Mouse (Mus musculus): Measurements from ENCODE around the gene Hemgn. TPM values are rescaled to one million over a fixed set of nuclear protein-coding genes. Genes with fewer than 3 reads are reported as not detected.
A peak's percentile ranks its signal among the peaks of the same experiment; 100 is the strongest.

The Hemgn gene
- polyA plus RNA-seq, 1 experiment from 2014 or later: 17.6 TPM

DNA sequence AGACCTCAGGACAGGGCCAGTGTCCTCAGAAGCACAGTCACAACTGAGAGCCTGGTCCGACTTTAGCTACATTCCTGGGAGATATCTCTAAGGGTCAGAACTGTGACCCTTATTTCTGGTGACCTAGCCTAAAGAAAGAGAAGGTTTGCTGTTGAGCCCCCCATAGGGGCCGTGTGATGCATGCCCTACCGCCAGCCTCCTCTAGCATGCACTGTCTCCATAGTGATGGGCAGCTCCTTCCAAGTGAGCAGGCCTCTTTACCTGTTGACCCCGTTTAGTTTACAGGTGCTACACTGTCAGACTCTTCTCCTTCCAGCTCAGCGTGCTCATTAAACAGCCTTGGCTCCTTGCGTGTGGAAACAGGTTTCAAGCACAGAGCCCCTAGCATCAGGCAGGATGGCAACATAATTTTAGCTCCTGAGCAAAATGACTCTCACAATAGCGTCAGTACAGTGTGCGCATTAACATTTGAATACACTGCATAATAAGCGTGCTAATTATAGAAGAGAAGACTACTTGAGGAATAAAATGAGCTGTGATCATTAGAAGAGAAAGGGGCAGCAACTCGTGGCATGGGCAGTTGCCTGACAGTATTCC is 15.7 kb upstream of the Hemgn start:
- Histone ChIP-seq H3K9ac (ENCODE audit: low read length) (no peak overlapping the region), H3K4me1 (ENCODE audit: control insufficient read depth, insufficient read depth, low read length) (no peaks in the 10 kb centered on the region), H3K27ac (ENCODE audit: low read length) (no peak overlapping the region), H3K4me2 (ENCODE audit: low read depth, low read length) (no peak overlapping the region), H3K9me3 (replicated peaks; ENCODE audit: control insufficient read depth, low read length) (no peaks in the 10 kb centered on the region), H3K27me3 (ENCODE audit: control insufficient read depth, insufficient read depth, low read length) (no peaks in the 10 kb centered on the region), H3K36me3 (ENCODE audit: control insufficient read depth, insufficient read depth, low read length) (no peaks in the 10 kb centered on the region), H3K4me3 (replicated peaks; ENCODE audit: low read length) (no peak overlapping the region)
- no peak for ATAC-seq (ENCODE audit: insufficient read depth, low FRiP score)
- 60% methylated on average over 10 of the region's 10 CpGs for WGBS

DNA sequence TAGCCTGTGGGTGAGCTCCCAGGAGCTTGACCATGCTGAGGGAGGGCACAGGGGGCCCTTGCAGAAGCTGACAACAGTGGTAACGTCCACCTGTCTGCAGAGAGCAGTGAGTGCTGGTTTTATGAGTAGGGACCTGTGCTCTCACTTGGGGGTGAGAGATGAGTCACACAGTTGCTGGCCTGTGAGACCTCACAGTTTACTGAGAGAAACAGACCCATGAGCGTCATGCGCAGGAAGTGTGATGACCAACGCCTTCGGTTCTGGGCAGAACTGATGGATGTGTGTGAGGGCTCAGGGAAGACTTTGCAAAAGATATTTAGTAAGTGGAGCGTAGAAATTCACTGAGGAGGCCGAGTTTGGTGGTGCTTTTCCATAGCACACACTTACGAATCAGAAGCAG is 9.3 kb upstream of the Hemgn start:
- Histone ChIP-seq H3K36me3 (ENCODE audit: control insufficient read depth, insufficient read depth, low read length) (no peaks in the 10 kb centered on the region), H3K4me1 (ENCODE audit: control insufficient read depth, insufficient read depth, low read length) (no peaks in the 10 kb centered on the region), H3K9ac (ENCODE audit: low read length) (no peak overlapping the region), H3K9me3 (replicated peaks; ENCODE audit: control insufficient read depth, low read length) (no peaks in the 10 kb centered on the region), H3K4me3 (replicated peaks; ENCODE audit: low read length) (no peak overlapping the region), H3K27me3 (ENCODE audit: control insufficient read depth, insufficient read depth, low read length) (no peaks in the 10 kb centered on the region), H3K4me2 (ENCODE audit: low read depth, low read length) (no peak overlapping the region), H3K27ac (ENCODE audit: low read length) (no peak overlapping the region)
- WGBS: 59% methylated on average over 8 of the region's 8 CpGs
- no peak for ATAC-seq (ENCODE audit: insufficient read depth, low FRiP score)

DNA sequence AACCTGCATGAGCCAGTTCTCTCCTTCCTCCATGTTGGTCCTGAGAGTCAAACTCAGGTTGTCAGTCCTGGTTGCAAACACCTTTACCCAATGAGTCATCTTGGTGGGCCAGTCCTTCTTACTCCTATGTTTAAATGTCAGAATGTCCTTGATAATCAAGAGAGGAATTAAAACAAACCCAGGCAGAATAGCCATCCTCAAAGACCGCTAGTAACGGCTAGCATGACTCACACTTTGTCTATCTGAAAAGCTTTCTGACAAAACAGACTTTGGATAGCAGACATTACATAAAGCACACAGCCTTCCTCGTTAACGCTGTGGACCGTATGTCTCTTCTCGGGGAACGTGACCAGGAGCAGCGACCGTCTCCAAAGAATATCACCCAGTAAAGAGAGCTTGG is 5.5 kb upstream of the Hemgn start:
- H3K9ac ChIP-seq (ENCODE audit: low read length): no peak overlapping the region
- no peaks in the 10 kb centered on the region for H3K36me3 ChIP-seq (ENCODE audit: control insufficient read depth, insufficient read depth, low read length)
- 72% methylated on average over 9 of the region's 9 CpGs for whole genome bisulfite sequencing
- no peak overlapping the region for H3K4me3 ChIP-seq (replicated peaks; ENCODE audit: low read length)
- no peak overlapping the region for H3K27ac ChIP-seq (ENCODE audit: low read length)
- H3K4me1 ChIP-seq (ENCODE audit: control insufficient read depth, insufficient read depth, low read length): no peaks in the 10 kb centered on the region
- no peak overlapping the region for H3K4me2 ChIP-seq (ENCODE audit: low read depth, low read length)
- no peaks in the 10 kb centered on the region for H3K9me3 ChIP-seq (replicated peaks; ENCODE audit: control insufficient read depth, low read length)
- no peaks in the 10 kb centered on the region for H3K27me3 ChIP-seq (ENCODE audit: control insufficient read depth, insufficient read depth, low read length)
- no peak for ATAC-seq (ENCODE audit: insufficient read depth, low FRiP score)

DNA sequence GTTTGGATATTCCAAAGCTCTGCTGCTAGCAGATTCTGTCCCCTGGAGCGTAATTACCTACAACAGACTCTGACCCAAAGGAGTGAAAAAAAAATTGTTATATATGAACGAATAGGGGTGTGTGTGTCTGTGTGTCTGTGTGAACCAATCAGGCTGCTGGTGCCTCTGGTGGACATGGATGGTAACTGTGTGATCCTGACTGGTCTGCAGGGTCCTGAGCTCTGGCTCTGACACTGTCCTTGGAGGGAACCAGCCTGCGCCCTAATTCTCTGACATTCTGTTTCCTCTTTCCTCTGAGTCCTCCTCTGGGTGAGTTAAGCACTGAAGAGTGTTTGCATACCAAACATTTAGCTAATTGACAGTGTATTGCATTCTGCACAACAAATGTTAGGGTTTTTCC is 4.2 kb upstream of the Hemgn start:
- ATAC-seq (ENCODE audit: insufficient read depth, low FRiP score): no peak
- H3K27ac ChIP-seq (ENCODE audit: low read length): no peak overlapping the region

DNA sequence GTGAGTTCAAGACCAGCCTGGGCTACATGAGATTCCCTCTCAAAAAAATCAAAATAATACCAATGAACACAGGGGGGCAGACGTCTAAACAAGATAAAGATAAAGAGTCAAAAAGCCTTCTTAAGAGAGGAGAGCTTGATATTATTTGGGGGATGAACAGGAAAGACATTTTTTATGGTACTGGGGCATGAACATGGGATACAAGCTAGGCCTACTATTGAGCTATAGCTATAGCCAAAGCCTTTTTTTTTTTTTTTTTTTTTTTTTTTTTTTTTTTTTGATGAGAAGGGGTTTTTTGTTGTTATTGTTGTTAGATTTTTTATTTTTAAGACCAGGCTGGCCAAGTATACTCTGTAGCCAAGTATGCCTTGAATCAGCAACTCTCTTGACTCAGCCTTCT is 1.2 kb downstream of the Hemgn start:
- Histone ChIP-seq H3K27me3 (ENCODE audit: control insufficient read depth, insufficient read depth, low read length) (no peaks in the 10 kb centered on the region), H3K36me3 (ENCODE audit: control insufficient read depth, insufficient read depth, low read length) (no peaks in the 10 kb centered on the region), H3K4me2 (ENCODE audit: low read depth, low read length) (no peak overlapping the region), H3K9ac (ENCODE audit: low read length) (no peak overlapping the region), H3K27ac (ENCODE audit: low read length) (no peak overlapping the region), H3K9me3 (replicated peaks; ENCODE audit: control insufficient read depth, low read length) (no peaks in the 10 kb centered on the region), H3K4me3 (replicated peaks; ENCODE audit: low read length) (no peak overlapping the region), H3K4me1 (ENCODE audit: control insufficient read depth, insufficient read depth, low read length) (no peaks in the 10 kb centered on the region)
- WGBS: 51% methylated on average over 1 of the region's 1 CpGs
- no peak for ATAC-seq (ENCODE audit: insufficient read depth, low FRiP score)

More for the DNA sequence above, 4.2 kb upstream of the Hemgn start:
- no peak overlapping the region for H3K4me3 ChIP-seq (replicated peaks; ENCODE audit: low read length)
- no peak overlapping the region for H3K9ac ChIP-seq (ENCODE audit: low read length)
- no peaks in the 10 kb centered on the region for H3K9me3 ChIP-seq (replicated peaks; ENCODE audit: control insufficient read depth, low read length)
- H3K27me3 ChIP-seq (ENCODE audit: control insufficient read depth, insufficient read depth, low read length): no peaks in the 10 kb centered on the region
- no peaks in the 10 kb centered on the region for H3K4me1 ChIP-seq (ENCODE audit: control insufficient read depth, insufficient read depth, low read length)
- WGBS: 59% methylated on average over 3 of the region's 3 CpGs
- H3K36me3 ChIP-seq (ENCODE audit: control insufficient read depth, insufficient read depth, low read length): no peaks in the 10 kb centered on the region
- no peak overlapping the region for H3K4me2 ChIP-seq (ENCODE audit: low read depth, low read length)

DNA sequence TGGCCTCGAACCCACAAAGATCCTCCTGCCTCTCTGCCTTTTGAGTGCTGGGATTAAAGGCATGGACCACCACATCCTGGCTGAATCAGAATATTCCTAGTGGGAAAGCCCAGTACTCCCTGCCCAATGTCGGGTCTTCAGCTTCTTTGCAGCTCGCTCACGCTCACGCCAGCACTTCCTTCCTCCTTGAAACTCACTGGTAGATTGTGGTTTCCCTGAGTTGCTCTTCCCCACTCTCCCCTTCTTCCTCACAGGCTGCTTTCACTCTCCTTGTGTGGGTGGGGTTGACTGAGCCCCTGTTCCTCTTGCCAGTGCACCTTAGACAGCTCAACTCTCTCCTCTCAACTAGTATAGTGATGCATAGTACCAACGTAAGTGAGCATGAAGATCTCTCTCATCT is 1.8 kb downstream of the Hemgn start:
- 79% methylated on average over 6 of the region's 6 CpGs for WGBS
- H3K36me3 ChIP-seq (ENCODE audit: control insufficient read depth, insufficient read depth, low read length): no peaks in the 10 kb centered on the region
- H3K27me3 ChIP-seq (ENCODE audit: control insufficient read depth, insufficient read depth, low read length): no peaks in the 10 kb centered on the region
- H3K27ac ChIP-seq (ENCODE audit: low read length): no peak overlapping the region
- H3K4me2 ChIP-seq (ENCODE audit: low read depth, low read length): no peak overlapping the region
- ATAC-seq (ENCODE audit: insufficient read depth, low FRiP score): no peak
- no peaks in the 10 kb centered on the region for H3K9me3 ChIP-seq (replicated peaks; ENCODE audit: control insufficient read depth, low read length)
- no peak overlapping the region for H3K4me3 ChIP-seq (replicated peaks; ENCODE audit: low read length)
- no peaks in the 10 kb centered on the region for H3K4me1 ChIP-seq (ENCODE audit: control insufficient read depth, insufficient read depth, low read length)
- no peak overlapping the region for H3K9ac ChIP-seq (ENCODE audit: low read length)

DNA sequence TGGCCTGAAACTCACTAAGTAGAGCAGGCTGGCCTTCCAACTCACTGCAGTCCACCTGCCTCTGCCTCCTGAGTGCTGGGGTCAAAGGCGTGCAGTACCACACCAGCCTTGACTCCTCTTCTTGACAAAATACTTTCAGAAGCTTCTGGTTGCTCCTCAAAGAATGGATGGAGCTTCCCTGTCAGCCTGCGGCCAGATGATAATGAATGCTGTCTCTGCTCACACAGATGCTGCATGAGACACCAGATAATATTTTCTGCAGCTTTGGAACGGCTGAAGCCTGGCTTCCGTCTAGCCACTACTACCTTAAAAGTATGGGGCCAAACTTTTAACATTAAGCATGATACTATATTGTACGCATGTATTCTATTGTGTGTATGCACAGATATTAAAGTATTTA is 2.6 kb downstream of the Hemgn start:
- Histone ChIP-seq H3K4me3 (replicated peaks; ENCODE audit: low read length) (no peak overlapping the region), H3K4me1 (ENCODE audit: control insufficient read depth, insufficient read depth, low read length) (no peaks in the 10 kb centered on the region), H3K9ac (ENCODE audit: low read length) (no peak overlapping the region), H3K4me2 (ENCODE audit: low read depth, low read length) (no peak overlapping the region), H3K27ac (ENCODE audit: low read length) (no peak overlapping the region; the same call in 1 of the 2 replicates), H3K36me3 (ENCODE audit: control insufficient read depth, insufficient read depth, low read length) (no peaks in the 10 kb centered on the region), H3K27me3 (ENCODE audit: control insufficient read depth, insufficient read depth, low read length) (no peaks in the 10 kb centered on the region), H3K9me3 (replicated peaks; ENCODE audit: control insufficient read depth, low read length) (no peaks in the 10 kb centered on the region)
- no peak for ATAC-seq (ENCODE audit: insufficient read depth, low FRiP score)
- WGBS: 82% methylated on average over 5 of the region's 5 CpGs

DNA sequence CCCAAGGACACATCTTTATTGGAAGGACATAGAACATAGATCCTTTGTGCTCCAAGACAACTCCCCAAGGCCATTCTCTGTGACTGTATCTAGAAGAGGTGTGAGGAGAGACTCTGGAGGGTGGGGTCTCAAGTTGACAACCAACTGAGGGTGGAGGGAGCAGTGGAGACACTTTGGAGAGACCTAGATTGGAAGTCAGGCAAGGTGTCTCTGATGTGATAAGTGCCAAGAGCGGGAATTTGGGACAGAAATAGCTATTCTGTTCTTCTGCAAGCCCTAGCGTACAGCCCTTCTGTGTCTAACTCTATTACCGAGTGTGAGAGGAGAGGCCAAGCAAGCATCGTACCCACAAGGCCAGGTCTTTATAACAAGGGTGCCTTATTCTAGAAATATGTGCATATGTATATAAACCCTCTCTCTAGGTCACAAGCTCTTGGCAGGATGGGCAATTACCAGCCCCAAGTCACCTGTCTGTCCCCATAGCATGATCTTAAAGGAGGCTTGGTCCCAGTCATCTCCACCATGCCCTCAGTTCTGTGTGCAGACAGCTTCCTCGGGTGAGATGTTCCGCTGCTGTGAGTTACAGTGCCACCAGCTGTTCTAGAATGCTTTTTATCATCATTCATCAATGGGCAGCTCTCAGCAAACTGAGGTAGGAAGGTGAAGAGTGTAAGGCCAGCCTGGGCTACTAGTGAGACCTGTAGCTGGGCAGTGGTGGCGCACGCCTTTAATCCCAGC is 6.2 kb downstream of the Hemgn start:
- H3K4me3 ChIP-seq (replicated peaks; ENCODE audit: low read length): no peak overlapping the region
- no peak overlapping the region for H3K9ac ChIP-seq (ENCODE audit: low read length)
- H3K36me3 ChIP-seq (ENCODE audit: control insufficient read depth, insufficient read depth, low read length): no peaks in the 10 kb centered on the region
- WGBS: 86% methylated on average over 8 of the region's 8 CpGs
- H3K4me2 ChIP-seq (ENCODE audit: low read depth, low read length): no peak overlapping the region
- H3K27me3 ChIP-seq (ENCODE audit: control insufficient read depth, insufficient read depth, low read length): no peaks in the 10 kb centered on the region
- H3K27ac ChIP-seq (ENCODE audit: low read length): no peak overlapping the region
- peaks cover 5% of the 10 kb centered on the region; the same call in 1 of the 2 replicates for H3K4me1 ChIP-seq (ENCODE audit: control insufficient read depth, insufficient read depth, low read length)
- peak; percentile 64; the same call in 1 of the 2 replicates for ATAC-seq (ENCODE audit: insufficient read depth, low FRiP score)
- H3K9me3 ChIP-seq (replicated peaks; ENCODE audit: control insufficient read depth, low read length): no peaks in the 10 kb centered on the region

DNA sequence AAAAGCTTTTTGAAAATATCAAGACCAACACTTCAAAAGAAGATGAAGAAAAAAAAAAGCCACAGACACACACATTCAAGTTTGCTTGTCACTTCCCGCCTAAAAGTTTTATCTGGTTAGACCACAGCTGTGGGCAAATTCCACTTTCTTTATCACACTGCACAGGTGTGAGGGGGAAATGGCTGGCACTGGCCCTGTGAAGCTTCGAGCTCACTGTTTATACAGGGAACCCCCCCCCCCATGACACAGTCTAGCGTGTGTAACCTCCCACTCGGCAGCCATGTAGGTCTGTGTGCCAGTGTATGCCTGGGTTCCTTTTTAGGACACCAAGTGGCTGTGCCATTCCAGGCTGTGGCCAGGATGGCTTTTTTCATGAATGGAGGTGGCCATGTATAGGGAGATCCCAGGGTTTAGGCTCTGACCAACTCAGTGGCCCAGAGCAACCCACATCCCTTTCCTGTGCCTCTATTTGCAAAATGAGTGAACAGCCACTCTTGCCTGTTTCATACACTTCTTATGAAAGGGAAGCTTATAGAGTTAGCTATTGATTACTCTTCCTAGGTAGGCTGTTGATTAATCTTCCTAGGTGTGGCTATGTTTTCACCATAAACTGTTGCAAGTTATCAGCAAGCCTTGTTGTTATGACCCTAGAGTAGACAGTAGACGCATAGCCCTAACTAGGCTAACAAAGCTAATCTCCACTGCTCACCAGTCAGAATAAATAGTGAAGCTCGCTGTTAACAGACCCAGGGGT is 9.1 kb downstream of the Hemgn start:
- peaks cover 5% of the 10 kb centered on the region; the same call in 1 of the 2 replicates for H3K4me1 ChIP-seq (ENCODE audit: control insufficient read depth, insufficient read depth, low read length)
- no peaks in the 10 kb centered on the region for H3K9me3 ChIP-seq (replicated peaks; ENCODE audit: control insufficient read depth, low read length)
- H3K4me2 ChIP-seq (ENCODE audit: low read depth, low read length): no peak overlapping the region
- no peak overlapping the region for H3K4me3 ChIP-seq (replicated peaks; ENCODE audit: low read length)
- no peak overlapping the region; the same call in 1 of the 2 replicates for H3K27ac ChIP-seq (ENCODE audit: low read length)
- 48% methylated on average over 6 of the region's 6 CpGs for WGBS
- H3K36me3 ChIP-seq (ENCODE audit: control insufficient read depth, insufficient read depth, low read length): no peaks in the 10 kb centered on the region
- H3K9ac ChIP-seq (ENCODE audit: low read length): no peak overlapping the region
- H3K27me3 ChIP-seq (ENCODE audit: control insufficient read depth, insufficient read depth, low read length): no peaks in the 10 kb centered on the region
- peak; percentile 62; the same call in 1 of the 2 replicates for ATAC-seq (ENCODE audit: insufficient read depth, low FRiP score)

Measured in stomach, embryonic 16.5 days (tissue).